Mouse (Mus musculus) stomach, postnatal 0 days (tissue): ENCODE results near the gene Tbc1d15.

Experiments
- CTCF ChIP-seq: IDR thresholded peaks from 2 replicates; pipeline ENCODE4 v1.5.1; 2016; ENCODE audit warnings: antibody characterized with exemption, low read depth, mild to moderate bottlenecking, moderate library complexity
- EP300 ChIP-seq: optimal IDR thresholded peaks from 2 replicates; pipeline ENCODE3; 2016; ENCODE audit warnings: antibody characterized with exemption

DNA sequence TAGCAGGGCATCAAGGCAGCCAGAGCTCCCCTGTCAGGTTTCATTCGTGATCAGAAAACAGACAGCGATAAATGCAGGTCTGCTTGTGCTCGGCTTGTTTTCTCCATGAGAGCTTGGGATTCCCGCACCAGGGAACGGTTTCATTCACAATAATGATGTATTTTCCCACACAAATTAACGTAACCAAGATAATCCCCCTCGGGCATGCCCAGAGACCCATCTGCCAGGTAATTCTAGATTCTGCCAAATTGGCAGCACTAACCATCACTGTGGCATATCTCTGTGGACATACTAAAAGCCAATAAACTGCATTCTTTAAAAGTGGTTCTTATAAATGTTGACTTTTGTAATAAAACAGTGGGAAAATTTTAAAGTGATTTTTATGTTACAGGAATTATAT, 60.1 kb downstream of the Tbc1d15 start:
- no peak for TF ChIP-seq CTCF
- TF ChIP-seq EP300: no peak
